Mouse (Mus musculus) intestine, embryonic 15.5 days (tissue): ENCODE results near the gene D130043K22Rik. TPM values are rescaled to one million over a fixed set of nuclear protein-coding genes. Genes with fewer than 3 reads are reported as not detected.
A peak's percentile ranks its signal among the peaks of the same experiment; 100 is the strongest.

Experiments
- ATAC-seq: fragments of 200-750 bp; cut with Nextera tagmentation; 2 replicates; pipeline ENCODE4 v1.8.0; 2017; ENCODE audit warnings: moderate TSS enrichment, moderate library complexity
- H3K27ac ChIP-seq: fragments of 300-500 bp; sonication (generic); 2 replicates; pipeline ENCODE4 v1.5.1; 2015; ENCODE audit warnings: mild to moderate bottlenecking, inconsistent platforms
- H3K27me3 ChIP-seq: fragments of 300-500 bp; sonication (generic); replicated peaks from 2 replicates; pipeline ENCODE4 v1.6.1; 2015; ENCODE audit warnings: inconsistent platforms
- H3K36me3 ChIP-seq: fragments of 300-500 bp; sonication (generic); 2 replicates; pipeline ENCODE4 v1.6.1; 2015; ENCODE audit warnings: inconsistent platforms
- H3K4me1 ChIP-seq: fragments of 300-500 bp; sonication (generic); replicated peaks from 2 replicates; pipeline ENCODE4 v1.6.1; 2015; ENCODE audit warnings: inconsistent platforms
- H3K4me2 ChIP-seq: fragments of 300-500 bp; sonication (generic); replicated peaks from 2 replicates; pipeline ENCODE4 v1.6.1; 2015; ENCODE audit warnings: mild to moderate bottlenecking, inconsistent platforms
- H3K4me3 ChIP-seq: fragments of 300-500 bp; sonication (generic); replicated peaks from 2 replicates; pipeline ENCODE4 v1.5.1; 2015; ENCODE audit warnings: inconsistent platforms
- H3K9ac ChIP-seq: fragments of 300-500 bp; sonication (generic); 2 replicates; pipeline ENCODE4 v1.6.1; 2015; ENCODE audit warnings: inconsistent platforms
- H3K9me3 ChIP-seq: fragments of 300-500 bp; sonication (generic); 2 replicates; pipeline ENCODE4 v1.6.1; 2016; ENCODE audit warnings: inconsistent platforms
- WGBS: fragments of 180-500 bp; shearing (Covaris S2); methylation state at CpG from one replicate; pipeline ENCODE4 v1.1.7; 2015; 5-methylcytosine and 5-hydroxymethylcytosine counted together
- polyA plus RNA-seq: library from polyadenylated mRNA; unstranded; fragments of >200 nt; fragmentation: Nextera tagmentation; extraction: Ambion mirVana; gene quantifications from 2 replicates; pipeline ENCODE4 v1.2.1, GENCODE M21; 2015

Gene D130043K22Rik
- polyA plus RNA-seq: 1.2 and 1.3 TPM in 2 replicates

- WGBS: 15% methylated on average over 40 of the region's 40 CpGs
- Histone ChIP-seq H3K4me2 (peak within 1 kb of the TSS; percentile 88), H3K27me3 (no peaks in the 10 kb centered on the region), H3K36me3 (no peaks in the 10 kb centered on the region), H3K27ac (no peak within 1 kb of the TSS), H3K4me3 (peak within 1 kb of the TSS; percentile 43), H3K4me1 (peaks cover 6% of the 10 kb centered on the region), H3K9ac (peak within 1 kb of the TSS; percentile 42), H3K9me3 (no peaks in the 10 kb centered on the region)
- peak; percentile 81 for ATAC-seq
These were observed at the start of gene D130043K22Rik for GRCm38 (mm10) chr13:24844983-24845955. Gene D130043K22Rik, plus strand, starts transcription at chr13:24845135.

DNA sequence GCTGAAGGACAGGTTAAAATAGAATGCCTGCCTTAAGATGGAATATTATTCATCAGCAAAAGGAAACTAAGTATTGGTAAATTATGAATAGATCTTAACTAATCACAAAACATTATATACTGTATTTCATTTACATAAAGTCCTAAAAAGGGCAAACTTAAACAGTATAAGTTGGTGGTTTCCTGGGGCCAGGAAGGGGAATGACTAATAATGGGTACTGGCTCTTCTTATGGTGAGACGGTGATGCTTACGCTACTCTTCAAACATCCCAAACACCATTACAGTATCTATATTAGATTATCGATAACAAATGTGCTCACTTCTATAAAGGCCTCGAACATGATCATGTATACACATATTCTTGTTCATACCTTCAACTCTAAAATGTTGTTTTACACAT is 46.2 kb upstream of the D130043K22Rik start:
- 98% methylated on average over 4 of the region's 4 CpGs for WGBS
- Histone ChIP-seq H3K27me3 (no peaks in the 10 kb centered on the region), H3K4me3 (no peak overlapping the region), H3K27ac (no peak overlapping the region), H3K4me1 (0 out of 2 replicates have a peak, but pooled peaks cover 2% of the 10 kb centered on the region), H3K9ac (no peak overlapping the region), H3K4me2 (no peak overlapping the region), H3K9me3 (no peaks in the 10 kb centered on the region), H3K36me3 (no peaks in the 10 kb centered on the region)
- no peak for ATAC-seq

DNA sequence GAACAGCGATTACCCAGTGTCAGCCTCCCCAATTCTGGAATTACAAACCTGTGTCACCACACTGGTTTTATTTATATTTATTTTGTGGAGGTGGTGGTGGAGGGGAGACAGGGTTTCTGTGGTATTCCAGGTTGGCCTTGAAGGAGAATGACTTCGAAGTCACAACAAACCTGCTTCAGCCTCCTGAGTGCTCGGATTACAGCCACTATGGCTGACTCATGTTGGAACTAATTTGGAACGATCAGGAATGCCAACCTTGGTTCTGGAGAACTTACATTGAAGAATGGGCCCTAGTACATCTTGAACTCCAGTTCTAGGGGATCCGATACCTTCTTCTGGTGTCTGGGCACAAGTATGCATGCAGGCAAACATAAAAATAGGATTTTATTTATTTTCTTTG is 45.6 kb upstream of the D130043K22Rik start:
- H3K27me3 ChIP-seq: no peaks in the 10 kb centered on the region
- H3K4me3 ChIP-seq: peak overlapping the region; percentile 98
- H3K4me1 ChIP-seq: 0 out of 2 replicates have a peak, but pooled peaks cover 2% of the 10 kb centered on the region
- WGBS: 69% methylated on average over 5 of the region's 5 CpGs
- ATAC-seq: no peak
- no peaks in the 10 kb centered on the region for H3K36me3 ChIP-seq
- peak overlapping the region; percentile 87 for H3K4me2 ChIP-seq
- H3K9me3 ChIP-seq: no peaks in the 10 kb centered on the region
- H3K27ac ChIP-seq: no peak overlapping the region
- no peak overlapping the region for H3K9ac ChIP-seq

DNA sequence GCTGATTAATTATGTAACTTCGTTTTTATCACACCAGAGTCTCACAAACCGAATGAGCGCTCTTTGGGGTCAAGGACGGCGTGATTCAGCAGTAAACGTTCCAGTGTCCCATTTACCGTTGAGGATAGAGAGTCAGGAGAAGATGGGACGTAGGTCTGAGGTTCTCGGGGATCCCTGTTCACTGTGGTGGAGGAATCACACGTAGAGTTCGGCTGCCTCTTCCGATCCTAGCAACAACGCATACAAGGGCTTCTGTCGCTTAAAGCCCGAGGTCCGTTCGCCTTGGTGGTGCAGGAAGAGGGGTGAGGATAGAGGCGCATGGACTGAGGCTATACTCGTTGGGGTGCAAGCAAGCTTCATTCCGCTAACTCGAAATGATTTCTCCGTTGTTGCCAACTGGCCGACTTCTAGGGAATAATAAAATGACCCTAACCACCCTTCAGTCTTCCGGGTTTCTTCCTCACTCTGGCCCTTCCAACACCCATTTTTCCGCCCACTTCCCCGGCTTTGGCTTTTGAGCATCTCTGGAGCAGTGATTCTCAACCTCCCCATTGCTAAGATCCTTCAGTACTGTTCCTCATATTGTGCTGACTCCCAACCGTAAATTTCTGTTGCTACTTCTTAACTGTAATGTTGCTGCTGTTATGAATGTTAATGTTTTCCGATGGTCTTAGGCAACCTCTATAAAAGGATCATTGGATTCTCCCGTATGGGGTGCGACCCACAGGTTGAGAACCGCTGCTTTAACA is 44.8 kb upstream of the D130043K22Rik start:
- H3K27me3 ChIP-seq: no peaks in the 10 kb centered on the region
- H3K9ac ChIP-seq: peak overlapping the region; percentile 51
- H3K27ac ChIP-seq: peak overlapping the region; percentile 95
- H3K36me3 ChIP-seq: no peaks in the 10 kb centered on the region
- peaks cover 5% of the 10 kb centered on the region for H3K4me1 ChIP-seq
- ATAC-seq: peak; percentile 30
- H3K9me3 ChIP-seq: no peaks in the 10 kb centered on the region
- under 1% methylated on average over 31 of the region's 31 CpGs for WGBS
- peak overlapping the region; percentile 87 for H3K4me2 ChIP-seq
- peak overlapping the region; percentile 98 for H3K4me3 ChIP-seq

DNA sequence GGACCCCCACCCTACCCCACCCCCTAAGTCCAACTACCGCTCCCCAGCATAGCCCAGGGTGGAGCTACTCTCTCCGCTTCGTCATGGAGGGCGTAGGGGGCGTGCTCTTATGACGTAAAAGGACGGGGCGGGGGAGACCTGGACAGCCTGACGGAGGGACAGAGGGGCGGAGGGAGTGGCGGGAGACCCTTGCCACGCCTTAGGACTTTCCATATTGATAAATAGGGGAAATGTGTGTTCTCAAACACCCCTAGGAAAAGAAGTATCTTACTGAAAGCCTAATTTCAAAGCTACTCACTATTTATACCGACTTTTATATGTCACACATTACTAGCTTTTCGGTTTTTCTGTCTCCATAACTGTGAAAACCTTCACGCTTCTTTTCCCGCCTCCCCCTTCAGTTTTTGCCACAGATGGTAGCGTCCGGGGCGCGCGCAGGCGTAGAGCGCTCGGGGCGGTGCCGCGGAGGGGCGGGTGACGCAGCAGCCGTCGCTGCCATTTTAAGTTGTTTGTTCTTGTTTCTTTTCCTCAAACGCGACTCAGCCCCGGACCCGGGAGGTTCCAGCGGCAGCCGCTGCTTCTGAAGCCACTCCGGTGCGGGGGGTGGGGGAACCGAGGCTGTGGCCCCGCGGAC is 44.1 kb upstream of the D130043K22Rik start:
- peak overlapping the region; percentile 94 for H3K9ac ChIP-seq
- under 1% methylated on average over 42 of the region's 42 CpGs for WGBS
- H3K4me3 ChIP-seq: peak overlapping the region; percentile 98
- no peaks in the 10 kb centered on the region for H3K27me3 ChIP-seq
- ATAC-seq: peak; percentile 97
- H3K4me1 ChIP-seq: peaks cover 5% of the 10 kb centered on the region
- peak overlapping the region; percentile 87 for H3K4me2 ChIP-seq
- H3K9me3 ChIP-seq: no peaks in the 10 kb centered on the region
- no peaks in the 10 kb centered on the region; the same call in 1 of the 2 replicates for H3K36me3 ChIP-seq
- H3K27ac ChIP-seq: peak overlapping the region; percentile 95

- no peaks in the 10 kb centered on the region; the same call in 1 of the 2 replicates for H3K36me3 ChIP-seq
- no peaks in the 10 kb centered on the region for H3K9me3 ChIP-seq
- peak within 1 kb of the TSS; percentile 98 for H3K4me3 ChIP-seq
- H3K4me1 ChIP-seq: peaks cover 5% of the 10 kb centered on the region
- peak; percentile 66 for ATAC-seq
- peak within 1 kb of the TSS; percentile 87 for H3K4me2 ChIP-seq
- H3K9ac ChIP-seq: peak within 1 kb of the TSS; percentile 94
- under 1% methylated on average over 62 of the region's 74 CpGs for WGBS
- no peaks in the 10 kb centered on the region for H3K27me3 ChIP-seq
- H3K27ac ChIP-seq: peak within 1 kb of the TSS; percentile 95
These were observed 43.5 kb upstream of the D130043K22Rik start, which contains the start of gene BC005537 for GRCm38 (mm10) chr13:24801308-24801921. Gene BC005537, plus strand, starts transcription at chr13:24801657.

- peaks cover 5% of the 10 kb centered on the region for H3K4me1 ChIP-seq
- peak overlapping the region; percentile 95; the same call in 1 of the 2 replicates for H3K27ac ChIP-seq
- H3K4me3 ChIP-seq: peak overlapping the region; percentile 98
- ATAC-seq: no peak
- peaks cover 2% of the 10 kb centered on the region for H3K36me3 ChIP-seq
- H3K9me3 ChIP-seq: no peaks in the 10 kb centered on the region
- H3K4me2 ChIP-seq: peak overlapping the region; percentile 77
- H3K27me3 ChIP-seq: no peaks in the 10 kb centered on the region
- WGBS: under 1% methylated on average over 26 of the region's 26 CpGs
- peak overlapping the region; percentile 94 for H3K9ac ChIP-seq
These were observed 42.7 kb upstream of the D130043K22Rik start for GRCm38 (mm10) chr13:24802131-24802691.

GRCm38 (mm10) chr13:24803196-24803595 is 41.7 kb upstream of the D130043K22Rik start:
- 7% methylated on average over 2 of the region's 2 CpGs for WGBS
- no peak for ATAC-seq
- Histone ChIP-seq H3K9ac (no peak overlapping the region), H3K4me2 (peak overlapping the region; percentile 77), H3K9me3 (no peaks in the 10 kb centered on the region), H3K4me3 (peak overlapping the region; percentile 98), H3K36me3 (peaks cover 7% of the 10 kb centered on the region), H3K27ac (no peak overlapping the region), H3K4me1 (peaks cover 5% of the 10 kb centered on the region), H3K27me3 (no peaks in the 10 kb centered on the region)

- Histone ChIP-seq H3K36me3 (peaks cover 14% of the 10 kb centered on the region), H3K4me1 (peaks cover 3% of the 10 kb centered on the region), H3K9ac (no peak overlapping the region), H3K4me3 (no peak overlapping the region), H3K27me3 (no peaks in the 10 kb centered on the region), H3K4me2 (no peak overlapping the region), H3K27ac (no peak overlapping the region), H3K9me3 (no peaks in the 10 kb centered on the region)
- no peak for ATAC-seq
These were observed 38.9 kb upstream of the D130043K22Rik start for GRCm38 (mm10) chr13:24806079-24806478.

DNA sequence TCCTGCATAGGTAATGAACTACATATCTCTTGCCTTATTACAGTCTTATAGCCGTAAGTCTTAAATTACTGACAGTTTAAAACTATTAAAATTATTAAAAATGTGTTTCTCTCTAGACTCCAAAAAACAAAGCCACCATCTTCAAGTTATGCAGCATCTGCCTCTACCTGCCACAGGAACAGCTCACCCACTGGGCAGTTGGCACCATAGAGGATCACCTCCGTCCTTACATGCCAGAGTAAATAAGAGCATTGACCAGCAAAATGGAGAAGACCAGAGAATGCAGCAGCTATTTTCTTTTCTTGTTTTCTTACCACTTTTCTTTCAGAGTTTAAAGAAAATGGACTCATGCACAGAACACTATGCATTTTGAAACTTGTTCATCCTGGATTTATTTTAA is 32.4 kb upstream of the D130043K22Rik start:
- no peak overlapping the region for H3K27ac ChIP-seq
- H3K36me3 ChIP-seq: peaks cover 23% of the 10 kb centered on the region
- 97% methylated on average over 2 of the region's 2 CpGs for WGBS
- no peak overlapping the region for H3K4me2 ChIP-seq
- ATAC-seq: no peak
- H3K9me3 ChIP-seq: no peaks in the 10 kb centered on the region
- no peak overlapping the region for H3K4me3 ChIP-seq
- no peak overlapping the region for H3K9ac ChIP-seq
- no peaks in the 10 kb centered on the region; the same call in 1 of the 2 replicates for H3K4me1 ChIP-seq
- no peaks in the 10 kb centered on the region for H3K27me3 ChIP-seq

DNA sequence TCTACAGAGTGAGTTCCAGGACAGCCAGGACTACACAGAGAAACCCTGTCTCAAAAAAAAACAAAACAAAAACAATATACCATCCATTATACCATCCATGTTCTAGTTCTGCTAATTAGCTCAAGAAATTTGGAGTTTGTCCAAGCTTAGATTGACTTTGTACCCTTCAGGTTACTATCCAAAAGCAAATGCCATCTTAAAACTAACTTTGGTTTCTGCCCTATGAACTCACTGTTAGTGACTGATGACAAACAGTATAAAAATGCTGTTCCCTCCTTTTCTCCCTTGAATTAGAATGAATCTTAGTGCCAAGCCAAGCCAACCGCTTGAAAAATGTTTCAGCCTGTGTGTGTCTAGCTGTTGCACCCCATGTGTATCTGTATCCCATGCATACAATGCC is 30.3 kb upstream of the D130043K22Rik start:
- Histone ChIP-seq H3K4me3 (no peak overlapping the region), H3K4me2 (no peak overlapping the region), H3K27ac (no peak overlapping the region), H3K4me1 (no peaks in the 10 kb centered on the region; the same call in 1 of the 2 replicates), H3K9me3 (no peaks in the 10 kb centered on the region), H3K36me3 (peaks cover 18% of the 10 kb centered on the region), H3K9ac (no peak overlapping the region), H3K27me3 (no peaks in the 10 kb centered on the region)
- no peak for ATAC-seq
- 77% methylated on average over 1 of the region's 1 CpGs for WGBS
